Mouse (Mus musculus) megakaryocyte, embryonic 14.5 days (primary cell): ENCODE data around the gene Steap2.

ENCODE experiments used
- FLI1 ChIP-seq: IDR thresholded peaks from 2 replicates; pipeline ENCODE4 v1.6.1; 2012; ENCODE audit warnings: low read length, inconsistent platforms, mixed read lengths
- GATA1 ChIP-seq: IDR thresholded peaks from 3 replicates; pipeline ENCODE4 v1.6.1; 2012; ENCODE audit warnings: mixed read lengths, low read length, inconsistent platforms, borderline replicate concordance

DNA sequence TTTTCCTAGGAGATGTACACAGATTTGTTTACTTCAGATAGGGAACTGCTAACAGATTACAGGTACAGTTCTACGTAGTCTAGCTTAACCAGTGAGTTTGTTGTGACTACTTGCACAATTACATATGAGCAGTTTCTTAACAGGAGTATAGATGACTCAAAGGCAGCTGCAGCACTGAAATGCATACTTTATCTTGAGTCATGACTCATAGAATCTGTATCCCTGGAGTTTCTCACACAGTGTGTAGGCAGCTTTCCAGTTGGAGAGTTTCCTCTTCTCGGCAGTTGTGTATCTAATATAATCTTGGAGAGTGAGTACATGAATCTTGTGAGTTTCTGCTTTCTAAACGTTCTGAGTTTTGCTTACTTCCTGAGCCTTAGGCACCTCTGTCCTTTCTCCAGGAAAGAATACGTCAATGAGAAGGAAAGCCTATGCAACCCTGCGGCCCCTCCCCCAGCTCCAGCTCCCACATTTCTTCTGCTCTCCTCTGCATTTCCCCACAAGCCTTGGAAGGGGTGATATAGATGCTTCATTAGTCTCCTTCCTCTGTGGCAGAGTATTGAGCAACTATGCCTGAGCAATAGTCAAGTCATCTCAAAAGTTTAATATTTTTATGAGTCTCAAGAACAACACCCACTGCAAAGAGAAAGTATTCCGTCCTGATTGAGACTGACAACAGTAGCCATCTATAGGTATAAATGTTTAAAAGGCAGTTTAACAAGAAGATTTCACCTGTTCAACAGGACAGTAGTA is 45.4 kb downstream of the Steap2 start:
- TF ChIP-seq GATA1, result no peak
- no peak for TF ChIP-seq FLI1
